Mouse (Mus musculus) bone marrow macrophage, adult 2 months (primary cell): ENCODE measurements around the gene Psme4. TPM values are rescaled to one million over a fixed set of nuclear protein-coding genes. Genes with fewer than 3 reads are reported as not detected.

Experiments
- H3K27ac ChIP-seq: 2 replicates; pipeline ENCODE4 v1.5.1; 2012; ENCODE audit warnings: low read depth, low read length; ENCODE audit not compliant: insufficient read depth
- H3K4me1 ChIP-seq: 2 replicates; pipeline ENCODE4 v1.6.1; 2012; ENCODE audit warnings: low read length; ENCODE audit not compliant: control insufficient read depth, insufficient read depth
- H3K4me3 ChIP-seq: 2 replicates; pipeline ENCODE4 v1.5.1; 2012; ENCODE audit warnings: mild to moderate bottlenecking, low read length, moderate library complexity; ENCODE audit not compliant: insufficient read depth
- CTCF ChIP-seq: IDR thresholded peaks from 2 replicates; pipeline ENCODE4 v1.5.1; 2012; ENCODE audit warnings: low read depth, mild to moderate bottlenecking, low read length, moderate library complexity
- POLR2A ChIP-seq: IDR thresholded peaks from 2 replicates; pipeline ENCODE4 v1.6.1; 2012; ENCODE audit warnings: mild to moderate bottlenecking, low read depth, low read length, borderline replicate concordance
- polyA plus RNA-seq: library from polyadenylated mRNA; stranded (reverse); fragments of >200 nt; gene quantifications from 2 replicates; pipeline ENCODE4 v1.2.4, GENCODE M21; 2012; ENCODE audit not compliant: missing spikeins, insufficient read depth, insufficient read length

The Psme4 gene
- polyA plus RNA-seq, 1 experiment, result 52.0 TPM

DNA sequence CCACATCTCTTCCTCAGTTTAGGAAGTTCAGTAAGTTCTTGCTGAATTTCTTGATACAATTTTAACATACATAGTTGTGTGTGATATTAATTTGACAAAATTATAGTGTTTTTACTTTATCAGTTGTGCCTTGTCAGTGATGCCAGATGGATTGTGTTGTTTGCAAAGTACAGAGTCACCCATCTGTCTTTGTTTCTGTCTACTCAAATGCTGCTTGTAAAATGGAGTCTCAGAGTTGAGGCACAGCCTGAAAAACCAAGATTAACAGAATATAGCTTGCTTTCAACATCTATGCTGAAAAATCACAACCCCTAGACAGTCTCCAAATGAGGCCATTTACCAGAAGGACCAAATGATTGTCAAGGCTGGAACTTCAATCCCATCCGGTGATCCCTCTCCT is 157.0 kb downstream of the Psme4 start:
- Histone ChIP-seq H3K4me3 (no peak overlapping the region), H3K4me1 (no peaks in the 10 kb centered on the region), H3K27ac (no peak overlapping the region)
- TF ChIP-seq POLR2A (no peak), CTCF (no peak)

Other genes with a start within 250 kb of the Psme4 start
- 4.5 and 6.3 TPM in 2 replicates for gene Acyp2, start 122.1 kb upstream of the Psme4 start, polyA plus RNA-seq
- not detected in 2 replicates for gene Gpr75, start 113.6 kb downstream of the Psme4 start, polyA plus RNA-seq
- 15.1 and 17.9 TPM in 2 replicates for gene Asb3, start 113.7 kb downstream of the Psme4 start, polyA plus RNA-seq
- 50.7 and 52.9 TPM in 2 replicates for gene Erlec1, start 182.6 kb downstream of the Psme4 start, polyA plus RNA-seq
- 4.8 and 6.1 TPM in 2 replicates for gene Chac2, start 214.6 kb downstream of the Psme4 start, polyA plus RNA-seq